Mouse (Mus musculus) limb, embryonic 15.5 days (tissue): Measurements from ENCODE around the gene Tbca. TPM values are rescaled to one million over a fixed set of nuclear protein-coding genes. Genes with fewer than 3 reads are reported as not detected.

Experiments
- ATAC-seq: fragments of 200-750 bp; cut with Nextera tagmentation; 2 replicates; pipeline ENCODE4 v1.8.0; 2017; ENCODE audit warnings: low read depth, moderate TSS enrichment; ENCODE audit not compliant: insufficient number of reproducible peaks, low FRiP score, low TSS enrichment
- H3K27ac ChIP-seq: fragments of 300-500 bp; sonication (generic); 2 replicates; pipeline ENCODE4 v1.5.1; 2015; ENCODE audit warnings: moderate library complexity, mild to moderate bottlenecking, inconsistent platforms
- H3K27me3 ChIP-seq: fragments of 300-500 bp; sonication (generic); 2 replicates; pipeline ENCODE4 v1.6.1; 2015; ENCODE audit warnings: inconsistent platforms
- H3K36me3 ChIP-seq: fragments of 300-500 bp; sonication (generic); 2 replicates; pipeline ENCODE4 v1.6.1; 2015; ENCODE audit warnings: inconsistent platforms
- H3K4me1 ChIP-seq: fragments of 300-500 bp; sonication (generic); 2 replicates; pipeline ENCODE4 v1.6.1; 2015; ENCODE audit warnings: inconsistent platforms
- H3K4me2 ChIP-seq: fragments of 300-500 bp; sonication (generic); 2 replicates; pipeline ENCODE4 v1.6.1; 2015; ENCODE audit warnings: mild to moderate bottlenecking, inconsistent platforms
- H3K4me3 ChIP-seq: fragments of 300-500 bp; sonication (generic); 2 replicates; pipeline ENCODE4 v1.5.1; 2015; ENCODE audit warnings: mild to moderate bottlenecking, inconsistent platforms
- H3K9ac ChIP-seq: fragments of 300-500 bp; sonication (generic); 2 replicates; pipeline ENCODE4 v1.6.1; 2015; ENCODE audit warnings: inconsistent platforms
- H3K9me3 ChIP-seq: fragments of 300-500 bp; sonication (generic); 2 replicates; pipeline ENCODE4 v1.6.1; 2016; ENCODE audit warnings: inconsistent platforms
- WGBS: fragments of 180-500 bp; shearing (Covaris S2); methylation state at CpG from one replicate; pipeline ENCODE4 v1.1.7; 2015; 5-methylcytosine and 5-hydroxymethylcytosine counted together
- polyA plus RNA-seq: library from polyadenylated mRNA; unstranded; fragments of >200 nt; fragmentation: Nextera tagmentation; extraction: Ambion mirVana; gene quantifications from 2 replicates; pipeline ENCODE4 v1.2.1, GENCODE M21; 2015

Tbca gene
- polyA plus RNA-seq, 1 experiment from 2014 or later, result 208 TPM

- Histone ChIP-seq H3K9me3 (no peaks in the 10 kb centered on the region), H3K36me3 (no peaks in the 10 kb centered on the region), H3K27ac (no peak overlapping the region), H3K4me2 (peak overlapping the region; percentile 87), H3K4me1 (peaks cover 25% of the 10 kb centered on the region), H3K4me3 (peak overlapping the region; percentile 46), H3K9ac (no peak overlapping the region), H3K27me3 (peaks cover 86% of the 10 kb centered on the region)
- peak; percentile 63; the same call in 1 of the 2 replicates for ATAC-seq
- WGBS, result 1% methylated on average over 72 of the region's 95 CpGs
These were observed 94.7 kb downstream of the Tbca start for GRCm38 (mm10) chr13:94883163-94883965.

- no peak overlapping the region for H3K9ac ChIP-seq
- peaks cover 25% of the 10 kb centered on the region for H3K4me1 ChIP-seq
- H3K4me3 ChIP-seq, result peak overlapping the region; percentile 46
- no peaks in the 10 kb centered on the region for H3K36me3 ChIP-seq
- WGBS, result 3% methylated on average over 36 of the region's 36 CpGs
- no peak for ATAC-seq
- H3K4me2 ChIP-seq, result peak overlapping the region; percentile 87
- H3K9me3 ChIP-seq, result no peaks in the 10 kb centered on the region
- peaks cover 89% of the 10 kb centered on the region for H3K27me3 ChIP-seq
- no peak overlapping the region for H3K27ac ChIP-seq
These were observed 95.6 kb downstream of the Tbca start for GRCm38 (mm10) chr13:94883966-94884960.

GRCm38 (mm10) chr13:94885291-94886235 lies 96.9 kb downstream of the Tbca start:
- Histone ChIP-seq H3K4me1 (peaks cover 25% of the 10 kb centered on the region), H3K9ac (peak overlapping the region; percentile 33; the same call in 1 of the 2 replicates), H3K4me2 (peak overlapping the region; percentile 68), H3K27me3 (peaks cover 90% of the 10 kb centered on the region), H3K9me3 (no peaks in the 10 kb centered on the region), H3K4me3 (peak overlapping the region; percentile 36), H3K36me3 (no peaks in the 10 kb centered on the region), H3K27ac (no peak overlapping the region)
- WGBS, result 2% methylated on average over 80 of the region's 81 CpGs
- ATAC-seq, result no peak

Other genes starting within 250 kb of the Tbca start
- not detected in 2 replicates for gene Otp, start 86.7 kb downstream of the Tbca start, polyA plus RNA-seq
- 22.0 and 22.4 TPM in 2 replicates for gene Wdr41, start 187.4 kb downstream of the Tbca start, polyA plus RNA-seq